Mouse (Mus musculus) embryonic facial prominence, embryonic 15.5 days (tissue): ENCODE data around the gene Smim14. TPM values are rescaled to one million over a fixed set of nuclear protein-coding genes. Genes with fewer than 3 reads are reported as not detected.

Source experiments
- ATAC-seq: fragments of 200-750 bp; cut with Nextera tagmentation; 2 replicates; pipeline ENCODE4 v1.8.0; 2017; ENCODE audit warnings: low read depth, moderate TSS enrichment; ENCODE audit not compliant: insufficient number of reproducible peaks, low FRiP score, low TSS enrichment
- H3K27ac ChIP-seq: fragments of 300-500 bp; sonication (generic); replicated peaks from 2 replicates; pipeline ENCODE4 v1.5.1; 2015; ENCODE audit warnings: mild to moderate bottlenecking, inconsistent platforms
- H3K27me3 ChIP-seq: fragments of 300-500 bp; sonication (generic); 2 replicates; pipeline ENCODE4 v1.6.1; 2015; ENCODE audit warnings: inconsistent platforms
- H3K36me3 ChIP-seq: fragments of 300-500 bp; sonication (generic); 2 replicates; pipeline ENCODE4 v1.6.1; 2015; ENCODE audit warnings: mild to moderate bottlenecking, inconsistent platforms
- H3K4me1 ChIP-seq: fragments of 300-500 bp; sonication (generic); 2 replicates; pipeline ENCODE4 v1.6.1; 2015; ENCODE audit warnings: inconsistent platforms
- H3K4me2 ChIP-seq: fragments of 300-500 bp; sonication (generic); replicated peaks from 2 replicates; pipeline ENCODE4 v1.6.1; 2015; ENCODE audit warnings: mild to moderate bottlenecking, inconsistent platforms
- H3K4me3 ChIP-seq: fragments of 300-500 bp; sonication (generic); replicated peaks from 2 replicates; pipeline ENCODE4 v1.5.1; 2015; ENCODE audit warnings: mild to moderate bottlenecking, inconsistent platforms
- H3K9ac ChIP-seq: fragments of 300-500 bp; sonication (generic); 2 replicates; pipeline ENCODE4 v1.6.1; 2015; ENCODE audit warnings: inconsistent platforms
- H3K9me3 ChIP-seq: fragments of 300-500 bp; sonication (generic); replicated peaks from 2 replicates; pipeline ENCODE4 v1.6.1; 2016; ENCODE audit warnings: inconsistent platforms
- WGBS: fragments of 180-500 bp; shearing (Covaris S2); methylation state at CpG from one replicate; pipeline ENCODE4 v1.1.7; 2015; 5-methylcytosine and 5-hydroxymethylcytosine counted together
- polyA plus RNA-seq: library from polyadenylated mRNA; unstranded; fragments of >200 nt; fragmentation: Nextera tagmentation; extraction: Ambion mirVana; gene quantifications from 2 replicates; pipeline ENCODE4 v1.2.1, GENCODE M21; 2015

Gene Smim14
- polyA plus RNA-seq, 1 experiment from 2014 or later, result 142 TPM

DNA sequence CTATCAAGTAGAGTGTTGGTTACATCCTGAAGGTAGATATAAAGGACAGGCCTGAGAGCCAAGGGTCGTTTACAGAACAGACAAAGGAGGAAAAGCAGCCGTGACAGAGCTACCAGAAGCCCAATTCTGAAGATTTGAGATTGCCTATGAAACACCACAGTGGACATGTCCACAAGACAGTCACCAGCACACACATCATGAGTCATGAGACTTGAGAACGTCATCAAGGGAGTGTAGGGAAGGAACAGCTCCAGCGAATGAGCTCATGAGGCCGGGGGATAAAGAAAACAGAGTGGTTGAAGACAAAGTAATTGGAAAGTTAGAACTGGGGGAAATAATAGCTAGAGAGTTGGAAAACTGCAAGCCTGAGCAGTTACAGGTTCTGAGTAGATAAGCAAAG is 79.1 kb downstream of the Smim14 start:
- no peak overlapping the region for H3K9ac ChIP-seq
- H3K36me3 ChIP-seq, result peaks cover 10% of the 10 kb centered on the region; the same call in 1 of the 2 replicates
- 70% methylated on average over 5 of the region's 5 CpGs for WGBS
- H3K27me3 ChIP-seq, result no peaks in the 10 kb centered on the region
- no peak overlapping the region for H3K4me3 ChIP-seq
- H3K27ac ChIP-seq, result peak overlapping the region; percentile 80
- peaks cover 14% of the 10 kb centered on the region for H3K4me1 ChIP-seq
- no peak overlapping the region for H3K4me2 ChIP-seq
- ATAC-seq, result no peak
- no peaks in the 10 kb centered on the region for H3K9me3 ChIP-seq

DNA sequence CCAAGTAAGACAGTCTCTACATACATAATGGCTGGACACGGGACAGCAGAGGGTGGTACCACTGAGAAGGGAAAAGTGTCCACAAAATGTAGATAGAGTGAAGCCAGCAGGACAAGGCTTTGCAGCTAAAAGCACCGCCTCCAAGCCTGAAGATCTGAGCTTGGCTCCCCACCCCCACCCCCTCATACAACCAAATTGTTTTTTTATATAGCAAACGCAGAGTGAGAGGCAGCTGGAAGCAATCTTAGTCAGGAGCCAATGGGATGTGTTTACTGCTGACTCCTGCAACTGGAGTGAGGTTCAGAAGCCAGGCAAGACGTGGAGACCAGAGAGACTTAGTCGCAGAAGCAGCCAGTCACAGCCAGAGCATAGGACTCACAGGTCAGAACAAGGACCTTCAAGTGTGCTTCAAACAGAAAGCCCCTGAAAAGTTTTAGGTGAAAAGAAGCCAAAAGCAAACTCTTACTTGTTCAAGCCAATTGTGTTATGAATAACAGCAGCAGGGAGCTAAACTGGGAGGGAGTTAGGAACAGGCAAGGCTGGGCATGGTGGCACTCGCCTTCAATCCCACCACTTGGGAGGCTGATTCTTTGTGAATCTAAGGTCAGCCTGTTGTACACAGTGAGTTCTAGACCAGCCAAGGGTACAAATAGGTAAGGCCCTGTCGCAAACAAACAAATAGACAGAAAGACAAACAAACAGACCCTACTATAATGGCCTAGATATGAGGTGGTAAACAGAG is 79.7 kb downstream of the Smim14 start:
- WGBS, result 38% methylated on average over 7 of the region's 7 CpGs
- ATAC-seq, result peak; percentile 57
- no peaks in the 10 kb centered on the region for H3K9me3 ChIP-seq
- no peaks in the 10 kb centered on the region for H3K27me3 ChIP-seq
- H3K4me1 ChIP-seq, result peaks cover 14% of the 10 kb centered on the region
- H3K27ac ChIP-seq, result peak overlapping the region; percentile 80
- no peak overlapping the region for H3K4me3 ChIP-seq
- no peak overlapping the region for H3K9ac ChIP-seq
- no peak overlapping the region for H3K4me2 ChIP-seq
- H3K36me3 ChIP-seq, result peaks cover 16% of the 10 kb centered on the region; the same call in 1 of the 2 replicates

DNA sequence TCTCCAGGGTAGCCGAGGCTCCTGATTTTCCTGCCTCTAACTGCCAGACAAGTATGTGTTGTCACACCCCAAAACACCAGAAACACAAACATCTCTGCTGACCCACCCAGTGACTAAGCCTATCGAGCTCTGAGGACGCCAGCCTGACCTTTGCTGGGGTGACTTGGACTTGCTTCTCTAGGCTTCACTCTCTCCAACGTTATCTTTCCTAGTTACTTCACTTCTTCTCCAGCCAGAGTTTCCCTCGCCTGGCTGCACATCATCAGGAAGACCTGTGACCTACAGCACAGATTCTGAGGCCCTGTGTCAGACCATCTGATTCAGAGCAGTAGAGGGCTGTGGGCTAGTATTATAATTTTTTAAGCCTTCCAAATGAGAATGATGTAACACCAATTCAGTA is 82.2 kb downstream of the Smim14 start:
- H3K9ac ChIP-seq, result no peak overlapping the region
- peaks cover 14% of the 10 kb centered on the region for H3K4me1 ChIP-seq
- H3K9me3 ChIP-seq, result no peaks in the 10 kb centered on the region
- no peak overlapping the region for H3K4me2 ChIP-seq
- WGBS, result 74% methylated on average over 5 of the region's 5 CpGs
- no peak overlapping the region for H3K27ac ChIP-seq
- no peak for ATAC-seq
- peaks cover 19% of the 10 kb centered on the region; the same call in 1 of the 2 replicates for H3K36me3 ChIP-seq
- H3K4me3 ChIP-seq, result no peak overlapping the region
- no peaks in the 10 kb centered on the region for H3K27me3 ChIP-seq

DNA sequence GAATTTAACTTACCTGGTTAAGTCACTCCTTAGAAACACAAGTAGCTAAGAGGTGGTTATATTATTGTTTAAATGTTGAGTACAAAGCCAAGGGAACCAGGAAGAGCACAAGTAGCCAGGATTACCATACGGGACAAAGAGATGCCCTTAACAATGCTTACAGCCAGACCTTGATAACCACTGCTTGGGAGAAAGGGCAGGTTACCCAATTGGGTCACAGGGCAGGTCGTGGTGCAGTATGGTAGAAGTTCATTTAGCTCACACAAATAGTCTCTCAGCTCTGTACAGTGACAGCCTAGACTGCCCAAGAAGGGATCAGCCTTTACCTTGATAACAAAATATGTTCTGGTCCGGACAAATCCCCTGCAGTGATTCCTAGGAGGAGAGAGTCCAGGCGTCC is 88.0 kb downstream of the Smim14 start:
- WGBS, result 83% methylated on average over 4 of the region's 4 CpGs

DNA sequence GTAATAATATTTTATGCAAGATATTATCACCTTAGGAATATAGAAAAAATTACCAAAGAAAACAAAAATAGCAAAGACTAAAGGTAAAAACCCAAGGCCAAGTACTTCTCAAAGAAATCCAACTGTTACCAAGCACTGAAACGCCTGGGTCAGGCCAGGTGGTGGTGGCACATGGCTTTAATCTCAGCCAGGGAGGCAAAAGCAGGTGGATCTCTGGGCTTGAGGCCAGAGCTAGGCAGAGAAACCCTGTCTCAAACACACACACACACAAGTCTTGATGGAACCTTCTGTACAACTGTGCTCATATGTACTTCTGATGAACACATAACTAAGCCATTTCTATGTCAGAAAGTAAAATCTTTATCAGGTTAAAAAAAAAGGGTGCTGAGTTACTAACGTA is 89.2 kb downstream of the Smim14 start:
- H3K36me3 ChIP-seq, result peaks cover 27% of the 10 kb centered on the region
- no peak overlapping the region for H3K9ac ChIP-seq
- no peaks in the 10 kb centered on the region for H3K9me3 ChIP-seq
- H3K4me1 ChIP-seq, result no peaks in the 10 kb centered on the region
- H3K27ac ChIP-seq, result no peak overlapping the region
- H3K4me3 ChIP-seq, result no peak overlapping the region
- H3K4me2 ChIP-seq, result no peak overlapping the region
- WGBS, result 79% methylated on average over 2 of the region's 2 CpGs
- no peak for ATAC-seq
- H3K27me3 ChIP-seq, result no peaks in the 10 kb centered on the region

More for the DNA sequence above, 88.0 kb downstream of the Smim14 start:
- no peak for ATAC-seq
- Histone ChIP-seq H3K4me3 (no peak overlapping the region), H3K27ac (no peak overlapping the region), H3K27me3 (no peaks in the 10 kb centered on the region), H3K36me3 (peaks cover 32% of the 10 kb centered on the region), H3K4me1 (no peaks in the 10 kb centered on the region), H3K4me2 (no peak overlapping the region), H3K9ac (no peak overlapping the region), H3K9me3 (no peaks in the 10 kb centered on the region)

DNA sequence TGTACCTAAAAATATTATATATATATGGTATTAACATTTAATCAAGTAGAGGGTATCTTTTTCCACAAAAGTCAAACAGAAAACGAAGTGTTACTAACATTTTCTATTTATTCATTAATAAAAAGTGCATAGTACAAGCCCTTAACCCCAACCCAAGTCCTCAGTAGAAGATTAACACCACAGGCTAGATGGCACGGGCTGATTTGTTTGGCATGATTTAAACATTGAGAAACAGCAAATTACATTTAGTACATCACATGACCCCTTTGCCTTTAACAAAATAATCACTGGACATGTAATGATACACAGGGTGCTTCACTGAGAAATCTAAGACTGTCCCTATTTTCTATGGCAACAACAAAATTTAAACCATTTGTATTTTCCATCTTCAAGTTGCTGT is 90.2 kb downstream of the Smim14 start:
- no peaks in the 10 kb centered on the region for H3K9me3 ChIP-seq
- WGBS, result 81% methylated on average over 2 of the region's 2 CpGs
- no peaks in the 10 kb centered on the region for H3K4me1 ChIP-seq
- H3K36me3 ChIP-seq, result peaks cover 21% of the 10 kb centered on the region
- H3K9ac ChIP-seq, result no peak overlapping the region
- no peak overlapping the region for H3K27ac ChIP-seq
- no peak overlapping the region for H3K4me2 ChIP-seq
- ATAC-seq, result no peak
- H3K4me3 ChIP-seq, result no peak overlapping the region
- no peaks in the 10 kb centered on the region for H3K27me3 ChIP-seq

DNA sequence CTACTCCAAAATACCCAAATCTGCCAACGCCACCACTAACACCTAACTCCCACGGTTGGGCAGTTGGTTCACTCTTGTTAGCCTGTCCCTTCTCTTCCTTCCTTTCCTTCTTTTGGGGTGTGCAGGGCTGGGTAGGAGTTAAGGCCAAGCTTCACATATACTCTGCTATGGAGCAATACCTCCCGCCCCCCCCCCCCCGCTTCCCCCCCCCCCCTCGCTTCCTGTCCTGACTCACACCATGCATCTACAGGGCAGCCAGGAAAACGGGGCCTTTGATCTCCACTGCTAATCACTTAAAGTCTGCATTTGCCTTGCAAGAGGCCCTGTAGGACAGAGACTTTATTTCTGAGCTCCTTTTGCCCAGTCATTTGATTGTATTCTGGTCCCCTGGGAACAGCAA is 92.0 kb downstream of the Smim14 start:
- WGBS, result 72% methylated on average over 3 of the region's 6 CpGs
- Histone ChIP-seq H3K9ac (no peak overlapping the region), H3K9me3 (no peaks in the 10 kb centered on the region), H3K36me3 (peaks cover 14% of the 10 kb centered on the region; the same call in 1 of the 2 replicates), H3K4me3 (no peak overlapping the region), H3K27ac (no peak overlapping the region), H3K4me2 (no peak overlapping the region), H3K27me3 (no peaks in the 10 kb centered on the region), H3K4me1 (no peaks in the 10 kb centered on the region)
- no peak for ATAC-seq

DNA sequence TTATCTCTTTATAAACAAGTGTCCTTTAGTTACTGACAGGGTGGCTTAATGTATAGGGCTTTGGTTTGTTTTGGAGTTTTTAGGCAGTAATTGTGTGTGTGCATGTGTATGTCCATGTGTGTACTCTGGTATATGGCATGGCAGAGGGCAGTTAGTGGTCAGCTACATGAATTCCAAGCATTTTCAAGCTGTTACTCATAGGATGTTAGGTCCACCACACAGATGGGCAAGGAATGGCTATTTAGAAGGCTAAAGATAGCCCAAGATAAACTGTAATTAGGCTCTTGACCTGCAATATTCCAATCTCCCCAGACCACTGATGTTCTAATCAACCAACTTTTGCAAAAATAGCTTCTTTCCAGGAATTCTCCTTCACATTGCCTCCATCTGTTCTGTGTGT is 98.9 kb downstream of the Smim14 start:
- no peak for ATAC-seq
- Histone ChIP-seq H3K9me3 (no peaks in the 10 kb centered on the region), H3K4me2 (no peak overlapping the region), H3K27me3 (no peaks in the 10 kb centered on the region), H3K27ac (no peak overlapping the region), H3K4me3 (no peak overlapping the region), H3K36me3 (no peaks in the 10 kb centered on the region), H3K4me1 (peaks cover 15% of the 10 kb centered on the region), H3K9ac (no peak overlapping the region)

DNA sequence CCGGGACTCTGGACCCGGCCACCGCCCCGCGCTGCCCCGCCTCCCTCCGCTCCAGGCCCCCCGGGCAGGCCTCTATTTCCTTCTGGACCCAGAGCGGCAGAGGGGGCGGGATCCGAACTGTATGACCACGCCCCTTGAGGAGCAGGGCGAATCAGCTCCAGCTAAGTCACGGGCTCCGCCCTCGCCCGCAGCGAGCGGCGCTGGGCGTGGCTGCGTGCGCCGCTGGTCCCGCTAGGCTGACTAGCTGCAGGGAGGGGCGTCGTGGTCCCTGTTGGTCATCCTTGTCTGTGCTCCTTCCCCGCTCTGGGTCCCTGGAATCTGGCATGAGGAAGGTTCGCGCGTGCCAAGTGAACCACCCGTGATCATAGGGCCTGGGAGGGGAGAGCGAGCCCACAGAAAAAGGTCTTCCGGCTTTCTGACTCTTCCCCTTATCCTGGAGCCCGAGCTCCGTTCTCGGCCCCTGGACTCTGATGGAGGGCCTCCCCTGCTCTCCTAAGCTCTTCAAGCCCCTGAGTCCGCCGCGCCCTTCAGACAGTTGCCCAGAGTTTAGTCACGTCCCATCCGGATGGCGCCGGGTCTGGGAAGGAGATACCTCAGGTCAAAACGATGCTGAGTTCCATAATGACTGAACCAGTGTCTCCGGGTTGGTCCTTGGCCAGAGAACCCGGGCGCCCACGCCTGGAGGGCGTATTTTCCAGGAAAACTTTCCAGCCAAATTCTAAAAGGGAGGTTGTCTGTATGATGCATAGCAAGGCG is 101.0 kb downstream of the Smim14 start, which contains the start of gene Ugdh:
Ugdh (minus strand) TSS at position 144 of the 756 bp plus-strand sequence.
- no peaks in the 10 kb centered on the region for H3K27me3 ChIP-seq
- WGBS, result under 1% methylated on average over 51 of the region's 51 CpGs
- peaks cover 15% of the 10 kb centered on the region for H3K4me1 ChIP-seq
- peak within 1 kb of the TSS; percentile 83 for H3K4me3 ChIP-seq
- no peaks in the 10 kb centered on the region for H3K36me3 ChIP-seq
- peak; percentile 96 for ATAC-seq
- peak within 1 kb of the TSS; percentile 63 for H3K9ac ChIP-seq
- peak within 1 kb of the TSS; percentile 86 for H3K4me2 ChIP-seq
- H3K27ac ChIP-seq, result peak within 1 kb of the TSS; percentile 97
- no peaks in the 10 kb centered on the region for H3K9me3 ChIP-seq

DNA sequence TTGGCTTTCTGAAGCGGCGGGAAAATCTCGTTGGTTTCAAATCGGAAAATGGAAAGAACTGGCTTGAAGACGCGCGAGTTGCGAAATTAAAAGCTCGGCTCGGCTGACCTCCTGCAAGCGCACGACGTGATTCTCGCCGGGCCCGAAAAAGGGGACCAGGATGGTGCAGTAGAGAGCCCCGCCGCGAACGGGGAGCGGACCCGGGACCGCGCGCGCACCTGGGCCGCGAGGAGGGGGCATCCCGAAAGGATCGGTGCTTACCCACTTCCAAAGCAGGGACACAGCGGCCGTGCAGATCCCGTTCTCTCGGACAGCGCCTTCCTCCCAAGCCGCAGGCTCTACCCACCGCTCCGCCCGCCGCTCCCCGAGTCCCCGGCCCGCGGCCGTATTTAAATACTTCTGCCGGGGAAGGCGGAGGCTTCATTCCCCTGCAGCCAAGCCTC is 101.6 kb downstream of the Smim14 start:
- ATAC-seq, result no peak
- H3K4me3 ChIP-seq, result peak overlapping the region; percentile 83
- H3K27ac ChIP-seq, result peak overlapping the region; percentile 97
- peak overlapping the region; percentile 58 for H3K9ac ChIP-seq
- no peaks in the 10 kb centered on the region for H3K36me3 ChIP-seq
- no peaks in the 10 kb centered on the region for H3K27me3 ChIP-seq
- H3K4me2 ChIP-seq, result peak overlapping the region; percentile 86
- peaks cover 15% of the 10 kb centered on the region for H3K4me1 ChIP-seq
- WGBS, result 0% methylated on average over 45 of the region's 47 CpGs
- H3K9me3 ChIP-seq, result no peaks in the 10 kb centered on the region

DNA sequence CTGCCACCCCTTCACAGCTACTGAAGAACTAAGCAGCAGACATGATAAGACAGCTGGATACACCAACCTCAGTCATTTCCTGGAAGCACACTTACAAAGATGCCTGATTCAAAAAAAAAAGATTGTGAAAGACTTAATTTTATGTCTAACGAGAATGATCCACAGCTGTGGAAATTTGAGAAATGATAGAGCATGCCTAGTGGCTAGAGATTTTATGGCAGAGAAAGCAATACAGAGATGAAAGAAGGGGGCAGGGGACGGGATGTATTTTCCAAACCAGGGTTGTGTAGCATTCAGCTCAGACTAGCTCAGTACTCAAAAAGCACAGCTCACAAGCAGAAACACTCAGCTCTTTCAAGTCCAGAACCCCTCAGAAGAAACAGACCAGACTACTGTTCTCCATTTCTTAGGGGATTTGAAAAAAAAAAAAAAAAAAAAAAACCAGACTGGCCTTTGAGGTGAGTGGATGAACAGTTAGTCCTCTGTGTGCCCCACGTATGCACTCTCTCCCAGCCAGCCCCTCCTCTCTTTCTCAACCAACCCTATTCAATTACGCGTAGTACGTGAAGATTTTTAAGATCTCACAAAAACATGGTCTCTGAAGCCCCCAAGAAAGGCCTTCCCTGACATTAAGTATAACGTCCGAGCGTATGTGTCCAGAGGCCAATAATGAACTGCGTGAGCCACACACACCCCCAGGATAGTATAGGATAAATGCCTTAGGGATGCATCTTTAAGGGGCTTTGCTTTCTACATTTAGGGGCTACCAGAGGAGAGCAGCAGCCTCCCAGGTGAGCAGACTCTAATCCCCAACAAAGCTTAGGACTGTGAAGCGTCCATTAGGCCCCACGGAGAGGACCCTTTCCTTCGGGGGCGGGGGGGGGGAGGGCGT is 102.3 kb downstream of the Smim14 start:
- Histone ChIP-seq H3K9ac (peak overlapping the region; percentile 58), H3K36me3 (no peaks in the 10 kb centered on the region), H3K27me3 (no peaks in the 10 kb centered on the region), H3K4me1 (peaks cover 15% of the 10 kb centered on the region), H3K27ac (peak overlapping the region; percentile 97), H3K4me2 (peak overlapping the region; percentile 86), H3K4me3 (peak overlapping the region; percentile 83), H3K9me3 (no peaks in the 10 kb centered on the region)
- under 1% methylated on average over 15 of the region's 15 CpGs for WGBS
- ATAC-seq, result no peak
